Mouse (Mus musculus): ENCODE measurements at regions not wholly inside any gene's neighbourhood (a gene's known extent, or its start where the extent isn't known, plus 50 kb on each side); places are given as distances from the start of the nearest gene placed in this dataset.

DNA sequence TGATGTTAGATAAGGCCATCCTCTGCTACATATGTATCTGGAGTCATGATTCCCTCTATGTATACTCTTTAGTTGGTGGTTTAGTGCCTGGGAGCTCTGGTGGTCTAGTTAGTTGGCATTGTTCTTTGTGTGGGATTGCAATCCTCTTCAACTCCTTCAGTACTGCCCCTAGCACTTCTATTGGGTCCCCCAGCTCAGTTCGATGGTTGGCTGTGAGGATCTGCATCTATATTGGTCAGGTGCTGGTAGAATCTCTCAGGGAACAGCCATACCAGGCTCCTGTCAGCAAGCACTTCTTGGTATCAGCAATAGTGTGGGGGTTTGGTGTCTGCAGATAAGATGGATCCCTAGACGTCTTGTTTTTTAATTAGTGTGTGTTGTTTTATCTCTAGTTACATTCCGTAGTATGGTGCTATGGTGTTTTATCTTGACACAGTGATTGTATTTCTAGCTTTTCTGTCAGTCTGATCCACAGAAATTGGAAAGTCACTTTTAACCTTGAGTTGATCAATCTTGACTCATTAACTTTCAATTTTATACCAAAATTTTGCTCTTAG, 296.6 kb downstream of the Fgf10 start:
- TF ChIP-seq CTCF (IDR thresholded peaks at IDR 0.05; ENCODE audit: borderline replicate concordance, insufficient read depth, low read depth, low read length) (no peak), POLR2A (IDR thresholded peaks at IDR 0.05; ENCODE audit: borderline replicate concordance, insufficient read depth, low read length) (no peak)
